Mouse (Mus musculus) cortical plate, adult 2 months (tissue): ENCODE results near the gene Abhd16b.

Source experiments
- CTCF ChIP-seq: fragments of 200-500 bp; IDR thresholded peaks from 2 replicates; pipeline ENCODE4 v1.5.1; 2011; ENCODE audit warnings: mild to moderate bottlenecking, control low read depth, low read length; ENCODE audit not compliant: insufficient read depth; ENCODE audit errors: extremely low read depth
- POLR2A ChIP-seq: fragments of 200-500 bp; IDR thresholded peaks from 2 replicates; pipeline ENCODE4 v1.6.1; 2011; ENCODE audit warnings: mild to moderate bottlenecking, low read length, control low read depth; ENCODE audit not compliant: insufficient read depth; ENCODE audit errors: extremely low read depth

- TF ChIP-seq POLR2A (no peak), CTCF (no peak)
Measured at GRCm38 (mm10) chr2:181536410-181536809, 43.4 kb downstream of the Abhd16b start.
